Mouse (Mus musculus): ENCODE data around the gene Fam133b. TPM values are rescaled to one million over a fixed set of nuclear protein-coding genes. Genes with fewer than 3 reads are reported as not detected.

Fam133b gene
- polyA plus RNA-seq, 1 experiment from 2014 or later, result 23.5 TPM

Other genes with a start within 250 kb of the Fam133b start
- 30.1 and 32.6 TPM in 2 replicates for gene Cdk6, start 202.3 kb upstream of the Fam133b start, polyA plus RNA-seq (2015; fragmentation: Nextera tagmentation; extraction: Ambion mirVana)
- gene 1700109H08Rik, start 27.7 kb downstream of the Fam133b start, polyA plus RNA-seq (2015; fragmentation: Nextera tagmentation; extraction: Ambion mirVana), result 1.6 and 1.7 TPM in 2 replicates
- gene Pex1, start 52.2 kb downstream of the Fam133b start, polyA plus RNA-seq (2015; fragmentation: Nextera tagmentation; extraction: Ambion mirVana), result 15.5 and 20.2 TPM in 2 replicates
- 9.3 and 10.8 TPM in 2 replicates for gene Rbm48, start 52.8 kb downstream of the Fam133b start, polyA plus RNA-seq (2015; fragmentation: Nextera tagmentation; extraction: Ambion mirVana)
- not detected in 2 replicates for gene Tmbim7, start 107.3 kb downstream of the Fam133b start, polyA plus RNA-seq (2015; fragmentation: Nextera tagmentation; extraction: Ambion mirVana)
- gene Gatad1, start 113.4 kb downstream of the Fam133b start, polyA plus RNA-seq (2015; fragmentation: Nextera tagmentation; extraction: Ambion mirVana), result 57.2 and 60.0 TPM in 2 replicates

Data from intestine, embryonic 15.5 days (tissue).